ENCODE assay signal across 17 mouse cellular contexts in genomic region chr10:3392251-3392650, GRCm38 (mm10). TPM values are rescaled to one million over a fixed set of nuclear protein-coding genes. Genes with fewer than 3 reads are reported as not detected.
"Had no signal": no experiment of that assay in that cellular context is flagged by ENCODE, and none has a peak within 500 bp of the region (broad histone marks: within the 10 kb centered on the region; RNA-seq: fewer than 3 reads in every experiment).

No protein-coding gene starts in this region.

- H3K4me2 ChIP-seq: kidney, embryonic 15.5 days; liver, embryonic 13.5 days; lung, embryonic 14.5 days; midbrain, embryonic 11.5 days had no signal

- H3K27me3 ChIP-seq: kidney, embryonic 15.5 days; liver, embryonic 13.5 days had no signal

- H3K27ac ChIP-seq: kidney, embryonic 15.5 days; left cerebral cortex, adult 2 months; liver, embryonic 13.5 days had no signal

- H3K4me3 ChIP-seq: kidney, embryonic 15.5 days; left cerebral cortex, adult 2 months; liver, embryonic 13.5 days had no signal

- H3K9me3 ChIP-seq: kidney, embryonic 15.5 days; liver, embryonic 13.5 days had no signal

- H3K36me3 ChIP-seq: kidney, embryonic 15.5 days; liver, embryonic 13.5 days had no signal

- H3K4me1 ChIP-seq: kidney, embryonic 15.5 days; liver, embryonic 13.5 days had no signal

- DNase-seq: kidney, adult 8-10 months; kidney, postnatal 10 days; kidney, postnatal 36 days; layer of hippocampus, postnatal 36 days; liver, embryonic 13.5 days; lung, embryonic 14.5 days; lung, postnatal 10 days; midbrain, embryonic 14.5 days; thymus, adult 18-20 months; thymus, postnatal 4 days had no signal

- H3K9ac ChIP-seq: kidney, embryonic 15.5 days; liver, embryonic 13.5 days; lung, embryonic 14.5 days had no signal

RNA-seq across cellular contexts. Expression of gene Ppp1r14c, which starts 26.4 kb away (rescaled TPM):
- total RNA-seq: liver, adult 2 months; megakaryocyte progenitor cell, adult 5-6 weeks; megakaryocyte-erythroid progenitor cell, adult 5-6 weeks had no signal
- polyA plus RNA-seq: liver, adult 2 months; spleen, adult 2 months had no signal
